Mouse (Mus musculus): ENCODE data around the gene Dact1.

- TF ChIP-seq CTCF (IDR thresholded peaks at IDR 0.05), result no peak
- no peak for TF ChIP-seq EP300 (IDR thresholded peaks at IDR 0.05)
Measured at GRCm38 (mm10) chr12:71350077-71350476, 40.4 kb downstream of the Dact1 start.

Measured in lung, postnatal 0 days (tissue).